Mouse (Mus musculus) forebrain, embryonic 15.5 days (tissue): ENCODE results near the gene Tnk2. TPM values are rescaled to one million over a fixed set of nuclear protein-coding genes. Genes with fewer than 3 reads are reported as not detected.

Experiments
- polyA plus RNA-seq: library from polyadenylated mRNA; unstranded; fragments of >200 nt; fragmentation: Nextera tagmentation; extraction: Ambion mirVana; gene quantifications from 2 replicates; pipeline ENCODE4 v1.2.1, GENCODE M21; 2015

Gene Tnk2
- polyA plus RNA-seq, 1 experiment from 2014 or later, result 16.0 TPM

Other genes with a start within 250 kb of the Tnk2 start
- not detected in 2 replicates for gene Tm4sf19, start 243.4 kb upstream of the Tnk2 start, polyA plus RNA-seq
- gene Tctex1d2, start 224.2 kb upstream of the Tnk2 start, polyA plus RNA-seq, result 33.8 and 34.2 TPM in 2 replicates
- gene Pcyt1a, start 213.0 kb upstream of the Tnk2 start, polyA plus RNA-seq, result 47.4 and 47.6 TPM in 2 replicates
- 0.11 and 0.29 TPM in 2 replicates for gene Slc51a, start 156.0 kb upstream of the Tnk2 start, polyA plus RNA-seq
- gene Zdhhc19, start 147.6 kb upstream of the Tnk2 start, polyA plus RNA-seq, result not detected in 2 replicates
- gene Tfrc, start 35.0 kb upstream of the Tnk2 start, polyA plus RNA-seq, result 28.3 and 33.1 TPM in 2 replicates
- not detected in 2 replicates for gene Muc4, start 92.0 kb downstream of the Tnk2 start, polyA plus RNA-seq
- gene Muc20, start 153.6 kb downstream of the Tnk2 start, polyA plus RNA-seq, result not detected in 2 replicates
- gene Smbd1, start 166.6 kb downstream of the Tnk2 start, polyA plus RNA-seq, result not detected in 2 replicates
- 110 and 122 TPM in 2 replicates for gene Fyttd1, start 233.6 kb downstream of the Tnk2 start, polyA plus RNA-seq
- 32.3 and 33.7 TPM in 2 replicates for gene Rubcn, start 233.9 kb downstream of the Tnk2 start, polyA plus RNA-seq